Mouse (Mus musculus) olfactory bulb, adult 2 months (tissue): ENCODE measurements around the gene Tmc7. TPM values are rescaled to one million over a fixed set of nuclear protein-coding genes. Genes with fewer than 3 reads are reported as not detected.

Source experiments
- H3K27ac ChIP-seq: fragments of 200-500 bp; 2 replicates; pipeline ENCODE4 v1.5.1; 2012; ENCODE audit warnings: low read depth, low read length; ENCODE audit not compliant: insufficient read depth
- H3K4me1 ChIP-seq: fragments of 200-500 bp; 2 replicates; pipeline ENCODE4 v1.6.1; 2012; ENCODE audit warnings: low read length; ENCODE audit not compliant: control insufficient read depth, insufficient read depth
- H3K4me3 ChIP-seq: fragments of 200-500 bp; 2 replicates; pipeline ENCODE4 v1.5.1; 2012; ENCODE audit warnings: mild to moderate bottlenecking, low read depth, low read length, moderate library complexity; ENCODE audit not compliant: insufficient read depth
- CTCF ChIP-seq: fragments of 200-500 bp; IDR thresholded peaks from 2 replicates; pipeline ENCODE4 v1.5.1; 2012; ENCODE audit warnings: low read depth, mild to moderate bottlenecking, low read length, moderate library complexity; ENCODE audit not compliant: insufficient read depth
- POLR2A ChIP-seq: fragments of 200-500 bp; IDR thresholded peaks from 2 replicates; pipeline ENCODE4 v1.6.1; 2012; ENCODE audit warnings: mild to moderate bottlenecking, low read depth, low read length, moderate library complexity; ENCODE audit not compliant: insufficient read depth
- WGBS: fragments of 180-500 bp; shearing (Covaris S2); methylation state at CpG from one replicate; pipeline ENCODE4 v1.1.7; 2018; 5-methylcytosine and 5-hydroxymethylcytosine counted together
- polyA plus RNA-seq: library from polyadenylated mRNA; stranded (reverse); fragments of >200 nt; gene quantifications from 2 replicates; pipeline ENCODE4 v1.2.4, GENCODE M21; 2012; ENCODE audit warnings: low replicate concordance; ENCODE audit not compliant: missing spikeins, insufficient read depth, insufficient read length

Gene Tmc7
- polyA plus RNA-seq, 1 experiment = not detected

DNA sequence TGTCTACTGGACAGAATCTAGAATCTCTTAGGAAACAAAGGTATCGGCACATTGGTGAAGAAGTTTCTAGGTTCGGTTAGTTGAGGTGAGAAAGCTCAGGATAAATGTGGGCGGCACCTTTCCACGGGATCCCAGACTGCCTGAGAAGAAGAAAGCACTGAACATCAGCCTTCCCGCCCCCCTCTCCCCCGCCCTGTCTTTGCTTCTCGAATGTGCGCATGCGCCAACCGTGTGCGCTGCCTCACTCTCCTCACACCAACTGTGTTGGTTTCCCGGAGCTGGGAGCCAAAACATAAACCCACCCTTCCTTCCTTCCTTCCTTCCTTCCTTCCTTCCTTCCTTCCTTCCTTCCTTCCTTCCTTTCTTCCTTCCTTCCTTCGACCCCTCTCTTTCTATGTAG, 26.2 kb upstream of the Tmc7 start:
- H3K27ac ChIP-seq = no peak overlapping the region
- no peaks in the 10 kb centered on the region; the same call in 1 of the 2 replicates for H3K4me1 ChIP-seq
- no peak for TF ChIP-seq CTCF
- TF ChIP-seq POLR2A = no peak
- 84% methylated on average over 13 of the region's 13 CpGs for WGBS
- H3K4me3 ChIP-seq = no peak overlapping the region

GRCm38 (mm10) chr7:118609815-118610214, 25.3 kb upstream of the Tmc7 start:
- 64% methylated on average over 7 of the region's 7 CpGs for WGBS

DNA sequence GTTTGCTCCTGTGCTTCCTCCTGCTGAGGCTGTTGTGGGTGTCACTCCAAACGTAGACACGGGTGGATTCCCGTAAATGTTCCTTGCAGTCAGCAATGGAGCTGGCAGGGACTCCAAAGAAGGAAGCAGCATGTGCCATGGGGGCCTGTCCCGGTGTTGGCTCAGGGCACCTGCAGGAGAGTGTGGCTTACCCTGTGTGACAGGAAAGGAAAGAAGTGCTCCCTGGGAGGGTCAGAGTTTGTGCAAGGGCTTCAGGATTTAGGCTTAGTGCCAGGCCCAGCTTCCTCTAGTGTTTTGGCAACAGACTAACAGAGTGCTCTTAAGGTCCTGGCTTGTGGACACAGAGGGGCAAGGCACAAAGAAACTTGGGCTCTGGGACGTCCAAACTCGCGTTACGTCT, 20.3 kb upstream of the Tmc7 start:
- TF ChIP-seq POLR2A (no peak), CTCF (no peak)
- no peak overlapping the region for H3K27ac ChIP-seq
- no peak overlapping the region for H3K4me3 ChIP-seq
- 56% methylated on average over 8 of the region's 8 CpGs for WGBS
- no peaks in the 10 kb centered on the region; the same call in 1 of the 2 replicates for H3K4me1 ChIP-seq

More at GRCm38 (mm10) chr7:118609815-118610214, 25.3 kb upstream of the Tmc7 start:
- H3K4me1 ChIP-seq = no peaks in the 10 kb centered on the region; the same call in 1 of the 2 replicates
- no peak overlapping the region for H3K27ac ChIP-seq
- H3K4me3 ChIP-seq = no peak overlapping the region
- TF ChIP-seq CTCF (no peak), POLR2A (no peak)

DNA sequence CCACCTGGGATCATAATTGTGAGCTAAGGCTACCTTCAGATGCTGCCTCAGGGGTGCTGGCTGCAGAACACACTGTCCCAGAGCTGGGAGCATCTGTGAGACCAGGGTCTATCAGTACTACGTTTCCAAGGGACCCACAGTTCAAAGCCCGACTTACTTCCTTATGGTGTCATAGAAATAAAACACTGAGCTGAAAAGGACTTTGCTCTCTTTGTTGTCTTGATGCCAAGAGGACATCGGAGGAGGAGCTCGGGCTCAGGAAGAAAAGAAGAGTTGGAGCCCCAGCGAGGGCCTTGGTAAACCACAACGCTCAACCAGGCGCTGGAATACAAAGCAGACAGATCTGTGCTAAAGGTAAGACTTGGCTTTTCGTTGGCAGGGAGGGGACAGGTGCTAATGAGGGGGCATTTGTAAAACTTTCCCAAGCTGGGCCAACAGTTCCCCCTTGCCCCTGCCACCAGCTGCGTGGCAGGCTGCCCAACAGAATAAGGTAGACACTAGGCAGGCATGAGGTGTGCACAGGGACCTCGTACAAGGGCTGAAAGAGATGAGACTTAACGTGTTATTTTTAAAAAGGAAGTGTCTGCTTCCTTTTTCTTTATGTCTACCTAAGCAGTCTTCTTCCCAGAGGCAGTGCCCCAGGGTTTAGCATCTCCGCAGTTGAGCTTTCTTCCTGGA, 15.6 kb upstream of the Tmc7 start:
- H3K4me3 ChIP-seq = no peak overlapping the region
- no peak overlapping the region for H3K27ac ChIP-seq
- 69% methylated on average over 12 of the region's 12 CpGs for WGBS
- TF ChIP-seq CTCF = no peak
- TF ChIP-seq POLR2A = no peak
- peaks cover 7% of the 10 kb centered on the region for H3K4me1 ChIP-seq

GRCm38 (mm10) chr7:118597201-118597600, 12.7 kb upstream of the Tmc7 start, which contains the start of gene Tmc5:
Gene Tmc5 (plus strand): TSS chr7:118597297.
- H3K27ac ChIP-seq = no peak within 1 kb of the TSS
- no peak within 1 kb of the TSS for H3K4me3 ChIP-seq
- peaks cover 23% of the 10 kb centered on the region for H3K4me1 ChIP-seq
- WGBS = 26% methylated on average over 23 of the region's 23 CpGs
- TF ChIP-seq POLR2A (no peak), CTCF (no peak)

DNA sequence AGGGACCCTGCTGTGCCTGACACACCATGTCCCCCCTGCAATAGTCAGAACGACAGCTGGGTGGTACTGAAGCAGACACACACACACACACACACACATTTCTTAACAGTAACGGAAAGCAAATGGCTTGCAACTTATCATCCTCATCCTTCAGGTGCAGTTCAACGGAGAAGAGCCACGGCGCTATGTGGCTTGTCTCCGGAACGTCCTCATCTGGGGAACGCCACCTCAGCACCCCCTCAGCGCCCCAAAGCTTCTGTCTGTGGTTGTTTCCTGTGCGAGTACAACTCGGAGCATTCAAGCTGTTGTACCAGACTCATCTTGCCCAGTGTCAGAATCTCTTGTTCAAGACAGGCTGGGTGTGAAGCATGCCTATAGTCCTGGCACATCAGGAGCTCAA, 11.7 kb upstream of the Tmc7 start:
- H3K4me1 ChIP-seq = peaks cover 26% of the 10 kb centered on the region
- WGBS = 61% methylated on average over 11 of the region's 11 CpGs
- H3K27ac ChIP-seq = no peak overlapping the region
- H3K4me3 ChIP-seq = no peak overlapping the region
- TF ChIP-seq CTCF = no peak
- TF ChIP-seq POLR2A = no peak

- TF ChIP-seq POLR2A (no peak), CTCF (peak; percentile 92)
- Histone ChIP-seq H3K4me3 (no peak overlapping the region), H3K4me1 (peaks cover 26% of the 10 kb centered on the region), H3K27ac (no peak overlapping the region)
- 2% methylated on average over 14 of the region's 14 CpGs for WGBS
Observed at GRCm38 (mm10) chr7:118595228-118595627, 10.7 kb upstream of the Tmc7 start.

- Histone ChIP-seq H3K27ac (peak overlapping the region; percentile 54), H3K4me3 (no peak overlapping the region), H3K4me1 (peaks cover 26% of the 10 kb centered on the region)
- no peak for TF ChIP-seq POLR2A
- TF ChIP-seq CTCF = no peak
- WGBS = 27% methylated on average over 10 of the region's 10 CpGs
Observed at GRCm38 (mm10) chr7:118594611-118595010, 10.1 kb upstream of the Tmc7 start.

- H3K4me1 ChIP-seq = peaks cover 26% of the 10 kb centered on the region
- H3K4me3 ChIP-seq = no peak overlapping the region
- 10% methylated on average over 9 of the region's 9 CpGs for WGBS
- TF ChIP-seq POLR2A = no peak
- TF ChIP-seq CTCF = no peak
- H3K27ac ChIP-seq = peak overlapping the region; percentile 65
Observed at GRCm38 (mm10) chr7:118593567-118594407, 9.3 kb upstream of the Tmc7 start.
